Mouse (Mus musculus) mouse embryonic stem cell (cell line): ENCODE results near the gene Klhl11.

Source experiments
- in situ Hi-C, 2 experiments: fragments of 300-500 bp; cut with MboI; formaldehyde crosslinking; loops; 1 replicate in 1 of 2; 3 replicates in 1 of 2; pipeline ENCODE4 v1.14.3; 2019 to 2020; ENCODE audit warnings: low sequenced_read_pairs in 2 of 2, low pct_unique_long_range_greater_than_20kb in 1 of 2, mixed read lengths in 1 of 2; ENCODE audit not compliant: unreplicated experiment in 1 of 2

Klhl11 gene

GRCm38 (mm10) chr11:100426820-100427219, 45.7 kb downstream of the Klhl11 start:
- in situ Hi-C loops = loop anchor here in 1 of 2 experiments (10.0 kb wide), 1 partner anchor 268 kb away; the partner anchor contains the start of gene Zfp385c

- in situ Hi-C loops = loop anchor here in 1 of 2 experiments (10.0 kb wide), 1 partner anchor 269 kb away; the partner anchor contains the start of gene Zfp385c
Measured at GRCm38 (mm10) chr11:100425851-100426250, 46.7 kb downstream of the Klhl11 start.

GRCm38 (mm10) chr11:100423836-100424235, 48.7 kb downstream of the Klhl11 start:
- in situ Hi-C loops = loop anchor here (5.0 to 10.0 kb wide), 2 partner anchors 271 to 273 kb away; partner anchors contain the start of gene Zfp385c (in 1 of the 2)

- in situ Hi-C loops = loop anchor here (5.0 to 10.0 kb wide), 2 partner anchors 273 to 276 kb away; partner anchors contain the start of gene Zfp385c (in 1 of the 2)
Measured at GRCm38 (mm10) chr11:100421537-100421936, 51.0 kb downstream of the Klhl11 start.

- in situ Hi-C loops = no loop called here
Measured at GRCm38 (mm10) chr11:100414914-100415822, 57.4 kb downstream of the Klhl11 start, which contains the start of gene Fkbp10. Gene Fkbp10, plus strand, starts transcription at chr11:100415697.

- in situ Hi-C loops = no loop called here
Measured at GRCm38 (mm10) chr11:100414021-100414913, 58.3 kb downstream of the Klhl11 start, which contains the start of gene P3h4. Gene P3h4, minus strand, starts transcription at chr11:100414836.

- in situ Hi-C loops = no loop called here
Measured at GRCm38 (mm10) chr11:100413541-100413940, 59.0 kb downstream of the Klhl11 start.
